Mouse (Mus musculus) layer of hippocampus, adult 9-11 months (tissue): ENCODE measurements around the gene Rhbdl2.

Source experiments
- DNase-seq: peaks from one replicate; pipeline ENCODE4 v3.0.0; 2022

Rhbdl2 gene

GRCm38 (mm10) chr4:123787191-123787985 lies at the start of gene Rhbdl2:
TSS of gene Rhbdl2 (plus strand) at chr4:123787874.
- peak; percentile 55 for DNase-seq

- no peak for DNase-seq
Measured at GRCm38 (mm10) chr4:123738708-123739107, 49.0 kb upstream of the Rhbdl2 start.

- no peak for DNase-seq
Measured at GRCm38 (mm10) chr4:123742891-123743290, 44.8 kb upstream of the Rhbdl2 start.

- DNase-seq = no peak
Measured at GRCm38 (mm10) chr4:123745221-123745775, 42.4 kb upstream of the Rhbdl2 start.

- DNase-seq = no peak
Measured at GRCm38 (mm10) chr4:123748726-123749415, 38.8 kb upstream of the Rhbdl2 start.

GRCm38 (mm10) chr4:123749484-123750130 lies 38.1 kb upstream of the Rhbdl2 start:
- peak; percentile 22 for DNase-seq

- DNase-seq = peak; percentile 97
Measured at GRCm38 (mm10) chr4:123750152-123750651, 37.5 kb upstream of the Rhbdl2 start, which contains the start of gene Akirin1. TSS of gene Akirin1 (minus strand) at chr4:123750345.

GRCm38 (mm10) chr4:123750707-123751312 lies 36.9 kb upstream of the Rhbdl2 start:
- peak; percentile 51 for DNase-seq

- DNase-seq = no peak
Measured at GRCm38 (mm10) chr4:123758306-123758705, 29.4 kb upstream of the Rhbdl2 start.

- no peak for DNase-seq
Measured at GRCm38 (mm10) chr4:123765071-123765470, 22.6 kb upstream of the Rhbdl2 start.

- no peak for DNase-seq
Measured at GRCm38 (mm10) chr4:123767807-123768206, 19.9 kb upstream of the Rhbdl2 start.

- no peak for DNase-seq
Measured at GRCm38 (mm10) chr4:123768234-123768633, 19.4 kb upstream of the Rhbdl2 start.

- DNase-seq = no peak
Measured at GRCm38 (mm10) chr4:123792666-123793065, 5.0 kb downstream of the Rhbdl2 start.

GRCm38 (mm10) chr4:123793136-123793535 lies 5.5 kb downstream of the Rhbdl2 start:
- DNase-seq = no peak

GRCm38 (mm10) chr4:123795057-123795456 lies 7.4 kb downstream of the Rhbdl2 start:
- DNase-seq = no peak

GRCm38 (mm10) chr4:123797403-123797802 lies 9.7 kb downstream of the Rhbdl2 start:
- no peak for DNase-seq

- DNase-seq = peak; percentile 93
Measured at GRCm38 (mm10) chr4:123797856-123798255, 10.2 kb downstream of the Rhbdl2 start.

- no peak for DNase-seq
Measured at GRCm38 (mm10) chr4:123803642-123804041, 16.0 kb downstream of the Rhbdl2 start.

- DNase-seq = no peak
Measured at GRCm38 (mm10) chr4:123808304-123808703, 20.6 kb downstream of the Rhbdl2 start.

GRCm38 (mm10) chr4:123810475-123811295 lies 23.0 kb downstream of the Rhbdl2 start:
- no peak for DNase-seq

GRCm38 (mm10) chr4:123812525-123812924 lies 24.9 kb downstream of the Rhbdl2 start:
- no peak for DNase-seq
